11 mouse cellular contexts compared by ENCODE assay signal in the genomic region with DNA sequence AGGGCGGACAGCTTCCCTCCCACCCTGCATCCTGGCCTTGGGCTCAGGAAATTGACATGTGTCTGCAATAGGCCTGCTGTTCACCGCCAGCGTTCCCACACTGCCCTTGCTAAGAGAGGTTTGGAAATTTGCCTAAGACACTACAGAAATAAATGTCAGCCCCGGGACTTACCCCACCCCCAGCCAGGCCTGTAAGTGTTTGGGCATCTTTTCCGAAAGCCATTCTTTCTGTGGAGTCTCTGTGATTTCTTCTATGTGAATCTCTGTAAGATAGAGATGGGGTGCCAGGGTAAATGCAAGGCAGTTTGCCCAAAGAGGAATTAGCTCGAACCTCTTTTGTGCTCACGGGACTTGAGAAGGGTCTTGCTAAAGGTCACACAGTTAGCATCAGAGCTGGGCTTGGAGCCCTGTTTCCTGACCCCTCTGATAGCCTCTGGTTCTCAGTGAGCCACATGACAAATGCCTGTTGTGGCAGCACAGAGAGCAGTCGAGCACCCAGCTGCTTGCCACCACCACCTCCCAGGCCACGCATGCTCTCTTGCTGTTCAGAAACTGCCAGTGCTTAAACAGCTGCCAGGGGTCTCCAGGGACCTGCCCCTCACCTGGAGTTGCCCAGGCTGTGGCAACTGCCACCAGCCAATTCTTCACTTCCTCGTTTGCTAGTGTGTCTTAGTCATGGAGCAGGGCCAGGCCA. TPM values are rescaled to one million over a fixed set of nuclear protein-coding genes. Genes with fewer than 3 reads are reported as not detected.
DNase-seq lines count a peak whose midpoint lies in the region; ATAC-seq and TF ChIP-seq lines count a peak whose summit lies in the region.
"Had no signal": no experiment of that assay in that cellular context is flagged by ENCODE, and none has a peak within 500 bp of the region (broad histone marks: within the 10 kb centered on the region; RNA-seq: fewer than 3 reads in every experiment).

No protein-coding gene starts in this region.

- no peaks in the 10 kb centered on the region for H3K9me3 ChIP-seq in heart, embryonic 14.5 days (ENCODE audit: control insufficient read depth, low read length)
- H3K9me3 ChIP-seq: midbrain, embryonic 12.5 days had no signal

- peak; percentile 31 for ATAC-seq in heart, embryonic 14.5 days (ENCODE audit: insufficient number of reproducible peaks, insufficient read depth, low FRiP score, low read depth)
- no peak for ATAC-seq in CD4-positive, CD25-positive, alpha-beta regulatory T cell, adult 4 months

- no peak for TF ChIP-seq CTCF in layer of hippocampus, adult 2 months (conservative IDR thresholded peaks at IDR 0.05)
- no peak for TF ChIP-seq CTCF in thymus, adult 2 months (IDR thresholded peaks at IDR 0.05; ENCODE audit: borderline replicate concordance, control insufficient read depth, extremely low read depth, insufficient read depth, low read length, poor library complexity)

- peak overlapping the region; percentile 10; the same call in 1 of the 2 replicates for H3K27ac ChIP-seq in layer of hippocampus, adult 2 months
- peak overlapping the region; percentile 75 to 89 for H3K27ac ChIP-seq in heart, embryonic 14.5 days (replicated peaks in 1 of 2; ENCODE audit: control insufficient read depth in 1 of 2, insufficient read depth in 1 of 2, low read depth in 2 of 2, low read length in 2 of 2)
- H3K27ac ChIP-seq in thymus, adult 2 months (ENCODE audit: control insufficient read depth, insufficient read depth, low read length), result no peak overlapping the region
- H3K27ac ChIP-seq: kidney, postnatal 0 days; midbrain, embryonic 12.5 days had no signal

- TF ChIP-seq POLR2A in thymus, adult 2 months (IDR thresholded peaks at IDR 0.05; ENCODE audit: control insufficient read depth, extremely low read depth, insufficient read depth, low read length, poor library complexity), result no peak

- peak overlapping the region; percentile 61 for H3K9ac ChIP-seq in heart, embryonic 14.5 days (ENCODE audit: low read length)
- H3K9ac ChIP-seq: midbrain, embryonic 12.5 days had no signal

- peak overlapping the region; percentile 36 for H3K4me2 ChIP-seq in heart, embryonic 14.5 days (ENCODE audit: low read length)
- H3K4me2 ChIP-seq: midbrain, embryonic 12.5 days had no signal

- peaks cover 8% of the 10 kb centered on the region; the same call in 1 of the 2 replicates for H3K27me3 ChIP-seq in heart, embryonic 14.5 days (ENCODE audit: control insufficient read depth, insufficient read depth, low read length)
- H3K27me3 ChIP-seq in thymus, adult 2 months (ENCODE audit: control insufficient read depth, insufficient read depth, low read length), result no peaks in the 10 kb centered on the region; the same call in 1 of the 2 replicates

- H3K36me3 ChIP-seq in heart, embryonic 14.5 days (ENCODE audit: control insufficient read depth, insufficient read depth, low read length), result no peaks in the 10 kb centered on the region
- no peaks in the 10 kb centered on the region for H3K36me3 ChIP-seq in thymus, adult 2 months (ENCODE audit: control insufficient read depth, insufficient read depth, low read length)
- H3K36me3 ChIP-seq: midbrain, embryonic 12.5 days had no signal

- WGBS in heart, embryonic 14.5 days, result 18% methylated on average over 10 of the region's 10 CpGs
- 51% methylated on average over 10 of the region's 10 CpGs for WGBS in thymus, adult 2 months

- DNase-seq in layer of hippocampus, adult 2 months (ENCODE audit: low spot score in 2 of 2), result no peak
- DNase-seq in layer of hippocampus, adult 18-20 months (ENCODE audit: low spot score in 2 of 2), result no peak
- DNase-seq in adipocyte (ENCODE audit: low spot score), result peak; percentile 85
- DNase-seq in lung, postnatal 36 days, result peak; percentile 46
- DNase-seq in thymus, adult 2 months, result no peak
- no peak for DNase-seq in left cerebral cortex, adult 9 months (ENCODE audit: low spot score in 2 of 2)

- no peak overlapping the region for H3K4me3 ChIP-seq in layer of hippocampus, adult 2 months
- H3K4me3 ChIP-seq in heart, embryonic 14.5 days (ENCODE audit: control insufficient read depth in 1 of 2, insufficient read depth in 1 of 2, low read depth in 1 of 2, low read length in 2 of 2), result no peak overlapping the region
- no peak overlapping the region for H3K4me3 ChIP-seq in thymus, adult 2 months (ENCODE audit: control insufficient read depth, insufficient read depth, low read length)
- H3K4me3 ChIP-seq: midbrain, embryonic 12.5 days had no signal

- H3K4me1 ChIP-seq in heart, embryonic 14.5 days (ENCODE audit: control insufficient read depth in 2 of 2, insufficient read depth in 2 of 2, low read length in 2 of 2), result peaks cover 47 to 64% of the 10 kb centered on the region in 2 experiments
- H3K4me1 ChIP-seq in thymus, adult 2 months (replicated peaks; ENCODE audit: control insufficient read depth, insufficient read depth, low read length), result no peaks in the 10 kb centered on the region

RNA-seq across cellular contexts. Expression of a gene that starts 6.0 kb away (rescaled TPM):
- total RNA-seq in layer of hippocampus, adult 2 months (2021), result 10 to 100 TPM in 1 of 2 experiments, 1 to 10 TPM in 1; 9.7 to 11.3 TPM
- total RNA-seq in layer of hippocampus, adult 18-20 months (2021), result 10 to 100 TPM; 11.2 to 12.9 TPM
- polyA plus RNA-seq in heart, embryonic 14.5 days (2014; fragmentation: Nextera tagmentation; extraction: Ambion mirVana), result 30.2 and 40.3 TPM in 2 replicates
- polyA plus RNA-seq in CD4-positive, CD25-positive, alpha-beta regulatory T cell, adult 4 months (2017; shearing (Covaris generic)), result under 1 TPM in 1 of 2 experiments, not detected in 1; 0.47 TPM
- 22.7 and 27.7 TPM in 2 replicates for polyA plus RNA-seq in thymus, adult 2 months (2012; rRNA removed)

RNA-seq across cellular contexts. Expression of a gene that starts 48.3 kb away (rescaled TPM):
- not detected for total RNA-seq in layer of hippocampus, adult 2 months (2021)
- not detected for total RNA-seq in layer of hippocampus, adult 18-20 months (2021)
- not detected in 2 replicates for polyA plus RNA-seq in heart, embryonic 14.5 days (2014; fragmentation: Nextera tagmentation; extraction: Ambion mirVana)
- not detected for polyA plus RNA-seq in CD4-positive, CD25-positive, alpha-beta regulatory T cell, adult 4 months (2017; shearing (Covaris generic))
- polyA plus RNA-seq in thymus, adult 2 months (2012; rRNA removed), result not detected in 2 replicates
- polyA plus RNA-seq: embryonic facial prominence, embryonic 11.5 days; kidney, postnatal 0 days; midbrain, embryonic 12.5 days had no signal

RNA-seq across cellular contexts. Expression of a gene that starts 53.8 kb away (rescaled TPM):
- 10 to 100 TPM; 39.2 to 39.9 TPM for total RNA-seq in layer of hippocampus, adult 2 months (2021)
- total RNA-seq in layer of hippocampus, adult 18-20 months (2021), result 10 to 100 TPM; 36.2 to 40.6 TPM
- polyA plus RNA-seq in heart, embryonic 14.5 days (2014; fragmentation: Nextera tagmentation; extraction: Ambion mirVana), result 27.3 and 29.6 TPM in 2 replicates
- 10 to 100 TPM; 18.0 to 22.7 TPM for polyA plus RNA-seq in CD4-positive, CD25-positive, alpha-beta regulatory T cell, adult 4 months (2017; shearing (Covaris generic))
- 71.8 and 88.0 TPM in 2 replicates for polyA plus RNA-seq in thymus, adult 2 months (2012; rRNA removed)

Comparison
In these comparisons a context has a peak if more than half of its experiments do, and no peak if none do; other contexts are left out.
1. DNase-seq: peak in adipocyte (single experiment) and lung, postnatal 36 days (single experiment); none in layer of hippocampus, adult 2 months (0 of 2), layer of hippocampus, adult 18-20 months (0 of 2), thymus, adult 2 months (single experiment) and left cerebral cortex, adult 9 months (0 of 2).
2. RNA of a gene that starts 6.0 kb away (polyA plus RNA-seq): 30.2 to 40.3 TPM in heart, embryonic 14.5 days and 22.7 to 27.7 TPM in thymus, adult 2 months; 0.47 TPM in CD4-positive, CD25-positive, alpha-beta regulatory T cell, adult 4 months; every median in the first group is over 10 times any median in the second.